Mouse (Mus musculus) kidney, embryonic 16.5 days (tissue): ENCODE results near the gene Slc37a1. TPM values are rescaled to one million over a fixed set of nuclear protein-coding genes. Genes with fewer than 3 reads are reported as not detected.

ENCODE experiments used
- ATAC-seq: fragments of 200-750 bp; cut with Nextera tagmentation; 2 replicates; pipeline ENCODE4 v1.8.0; 2017; ENCODE audit warnings: moderate TSS enrichment; ENCODE audit not compliant: low FRiP score, low TSS enrichment
- H3K27ac ChIP-seq: fragments of 300-500 bp; sonication (generic); 2 replicates; pipeline ENCODE4 v1.5.1; 2014; ENCODE audit warnings: low read length
- H3K27me3 ChIP-seq: fragments of 300-500 bp; sonication (generic); 2 replicates; pipeline ENCODE4 v1.6.1; 2014; ENCODE audit warnings: low read length, control low read depth, mixed read lengths; ENCODE audit not compliant: insufficient read depth
- H3K36me3 ChIP-seq: fragments of 300-500 bp; sonication (generic); 2 replicates; pipeline ENCODE4 v1.6.1; 2014; ENCODE audit warnings: low read length, control low read depth, mixed read lengths; ENCODE audit not compliant: insufficient read depth
- H3K4me1 ChIP-seq: fragments of 300-500 bp; sonication (generic); 2 replicates; pipeline ENCODE4 v1.6.1; 2014; ENCODE audit warnings: low read length, control low read depth, mixed read lengths; ENCODE audit not compliant: insufficient read depth
- H3K4me2 ChIP-seq: fragments of 300-500 bp; sonication (generic); replicated peaks from 2 replicates; pipeline ENCODE4 v1.6.1; 2014; ENCODE audit warnings: low read depth, low read length
- H3K4me3 ChIP-seq: fragments of 300-500 bp; sonication (generic); 2 replicates; pipeline ENCODE4 v1.5.1; 2014; ENCODE audit warnings: mild to moderate bottlenecking, low read length
- H3K9ac ChIP-seq: fragments of 300-500 bp; sonication (generic); replicated peaks from 2 replicates; pipeline ENCODE4 v1.6.1; 2014; ENCODE audit warnings: low read length
- H3K9me3 ChIP-seq: fragments of 300-500 bp; sonication (generic); 2 replicates; pipeline ENCODE4 v1.6.1; 2016; ENCODE audit warnings: low read length, control low read depth
- WGBS: fragments of 180-500 bp; shearing (Covaris S2); extraction: QIAGEN DNeasy Blood & Tissue Kit; methylation state at CpG from one replicate; pipeline ENCODE4 v1.1.7; 2014; 5-methylcytosine and 5-hydroxymethylcytosine counted together
- polyA plus RNA-seq: library from polyadenylated mRNA; unstranded; fragments of >200 nt; fragmentation: Nextera tagmentation; extraction: Ambion mirVana; gene quantifications from 2 replicates; pipeline ENCODE4 v1.2.1, GENCODE M21; 2015

Slc37a1 gene
- polyA plus RNA-seq, 1 experiment from 2014 or later, result 2.8 TPM

DNA sequence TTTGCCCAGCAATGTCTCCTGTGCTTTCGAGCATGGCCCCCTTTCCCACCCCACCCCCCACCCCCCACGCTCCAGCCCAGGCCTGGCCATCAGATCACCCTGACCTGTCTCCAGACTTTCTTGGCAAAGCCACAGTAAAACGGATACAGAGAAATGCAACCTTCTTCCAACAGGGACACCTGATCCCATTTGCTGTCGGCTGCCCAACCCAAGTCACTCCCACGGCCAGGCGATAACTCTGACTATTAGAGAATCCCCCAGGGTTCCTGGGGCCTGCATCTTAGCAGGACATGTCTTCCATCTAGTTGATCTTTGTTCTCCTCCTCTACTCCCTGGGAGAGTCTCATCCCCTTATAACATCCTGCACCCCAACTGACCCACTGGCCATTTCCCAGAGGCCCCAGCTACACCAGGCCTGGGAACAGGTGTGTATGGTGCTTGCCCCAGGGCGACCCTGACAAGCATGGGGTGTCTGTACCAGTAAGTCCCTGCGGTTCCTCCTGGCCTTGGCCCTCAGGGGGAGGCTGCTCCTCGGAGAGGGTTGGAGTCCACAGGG is 28.2 kb upstream of the Slc37a1 start:
- no peaks in the 10 kb centered on the region for H3K9me3 ChIP-seq
- H3K36me3 ChIP-seq, result no peaks in the 10 kb centered on the region
- peak; percentile 33; the same call in 1 of the 2 replicates for ATAC-seq
- no peaks in the 10 kb centered on the region for H3K27me3 ChIP-seq
- no peaks in the 10 kb centered on the region; the same call in 1 of the 2 replicates for H3K4me1 ChIP-seq
- H3K9ac ChIP-seq, result no peak overlapping the region
- no peak overlapping the region for H3K27ac ChIP-seq
- no peak overlapping the region for H3K4me2 ChIP-seq
- H3K4me3 ChIP-seq, result no peak overlapping the region
- 43% methylated on average over 9 of the region's 9 CpGs for WGBS

GRCm38 (mm10) chr17:31259145-31259544 is 27.4 kb upstream of the Slc37a1 start:
- no peak overlapping the region for H3K4me2 ChIP-seq
- no peak overlapping the region for H3K4me3 ChIP-seq
- WGBS, result 71% methylated on average over 4 of the region's 4 CpGs
- H3K9ac ChIP-seq, result no peak overlapping the region
- no peak for ATAC-seq
- no peaks in the 10 kb centered on the region; the same call in 1 of the 2 replicates for H3K4me1 ChIP-seq
- no peak overlapping the region for H3K27ac ChIP-seq
- H3K36me3 ChIP-seq, result no peaks in the 10 kb centered on the region
- H3K9me3 ChIP-seq, result no peaks in the 10 kb centered on the region
- no peaks in the 10 kb centered on the region for H3K27me3 ChIP-seq

- Histone ChIP-seq H3K27me3 (no peaks in the 10 kb centered on the region), H3K27ac (no peak overlapping the region), H3K36me3 (no peaks in the 10 kb centered on the region), H3K4me3 (no peak overlapping the region), H3K9ac (no peak overlapping the region), H3K4me1 (peaks cover 2% of the 10 kb centered on the region), H3K4me2 (no peak overlapping the region), H3K9me3 (no peaks in the 10 kb centered on the region)
- WGBS, result 79% methylated on average over 4 of the region's 4 CpGs
- no peak for ATAC-seq
Observed at GRCm38 (mm10) chr17:31259825-31260224, 26.8 kb upstream of the Slc37a1 start.

- no peak overlapping the region for H3K4me2 ChIP-seq
- H3K4me1 ChIP-seq, result peaks cover 6% of the 10 kb centered on the region
- no peak for ATAC-seq
- H3K36me3 ChIP-seq, result no peaks in the 10 kb centered on the region
- H3K27ac ChIP-seq, result no peak overlapping the region
- no peaks in the 10 kb centered on the region for H3K9me3 ChIP-seq
- no peak overlapping the region for H3K4me3 ChIP-seq
- H3K9ac ChIP-seq, result no peak overlapping the region
- 55% methylated on average over 7 of the region's 7 CpGs for WGBS
- H3K27me3 ChIP-seq, result no peaks in the 10 kb centered on the region
Observed at GRCm38 (mm10) chr17:31260430-31260829, 26.2 kb upstream of the Slc37a1 start.

DNA sequence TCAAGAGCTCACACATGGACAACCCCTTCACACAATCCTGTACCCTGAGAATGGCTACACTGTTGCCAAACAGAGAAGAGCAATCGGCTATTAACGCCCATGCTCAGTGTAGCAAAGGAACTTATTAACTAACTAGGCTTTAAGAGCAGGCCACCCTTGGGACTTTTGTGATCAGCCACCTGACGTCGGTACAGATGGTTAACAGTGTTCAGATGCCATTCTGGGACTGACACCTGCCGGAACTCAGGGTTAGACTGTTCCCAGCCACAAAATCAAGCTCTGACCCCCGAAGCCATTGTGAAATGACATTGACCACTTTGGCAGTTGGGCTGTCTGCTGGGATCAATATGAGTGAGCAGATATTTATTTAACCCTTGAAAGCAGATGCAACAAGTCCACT is 25.2 kb upstream of the Slc37a1 start:
- no peak overlapping the region for H3K4me2 ChIP-seq
- H3K9ac ChIP-seq, result no peak overlapping the region
- H3K4me1 ChIP-seq, result peaks cover 6% of the 10 kb centered on the region
- WGBS, result 73% methylated on average over 6 of the region's 6 CpGs
- H3K27ac ChIP-seq, result no peak overlapping the region
- H3K27me3 ChIP-seq, result no peaks in the 10 kb centered on the region
- H3K4me3 ChIP-seq, result no peak overlapping the region
- no peak for ATAC-seq
- no peaks in the 10 kb centered on the region for H3K9me3 ChIP-seq
- no peaks in the 10 kb centered on the region for H3K36me3 ChIP-seq

- ATAC-seq, result no peak
- 52% methylated on average over 5 of the region's 5 CpGs for WGBS
Observed at GRCm38 (mm10) chr17:31262715-31263114, 23.9 kb upstream of the Slc37a1 start.

DNA sequence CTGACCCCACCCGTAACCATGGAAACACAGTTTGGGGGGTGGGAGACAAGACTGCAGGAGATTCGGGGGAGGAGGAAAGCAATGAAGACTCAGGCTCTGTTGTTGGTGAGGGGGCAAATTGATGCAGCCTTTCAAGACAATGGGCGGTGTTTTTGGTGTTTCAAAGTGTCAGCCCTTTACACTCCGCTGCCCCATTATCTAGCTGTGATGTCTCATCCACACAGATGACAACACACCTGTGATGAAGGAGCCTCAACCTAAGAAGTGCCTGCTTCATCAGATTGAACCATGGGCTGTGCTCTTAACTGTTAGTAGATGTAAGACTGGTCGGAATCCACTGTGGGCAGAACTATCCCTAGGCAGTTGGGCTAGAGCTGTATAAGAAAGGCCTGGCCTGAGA is 22.8 kb upstream of the Slc37a1 start:
- no peak overlapping the region for H3K4me2 ChIP-seq
- H3K27me3 ChIP-seq, result no peaks in the 10 kb centered on the region
- H3K9me3 ChIP-seq, result no peaks in the 10 kb centered on the region
- no peak for ATAC-seq
- no peak overlapping the region for H3K9ac ChIP-seq
- peaks cover 6% of the 10 kb centered on the region for H3K4me1 ChIP-seq
- no peaks in the 10 kb centered on the region for H3K36me3 ChIP-seq
- no peak overlapping the region for H3K27ac ChIP-seq
- no peak overlapping the region for H3K4me3 ChIP-seq
- 88% methylated on average over 5 of the region's 5 CpGs for WGBS

More at GRCm38 (mm10) chr17:31262715-31263114, 23.9 kb upstream of the Slc37a1 start:
- no peak overlapping the region for H3K9ac ChIP-seq
- no peak overlapping the region for H3K4me2 ChIP-seq
- H3K27me3 ChIP-seq, result no peaks in the 10 kb centered on the region
- H3K9me3 ChIP-seq, result no peaks in the 10 kb centered on the region
- H3K4me3 ChIP-seq, result no peak overlapping the region
- H3K4me1 ChIP-seq, result peaks cover 6% of the 10 kb centered on the region
- no peak overlapping the region for H3K27ac ChIP-seq
- H3K36me3 ChIP-seq, result no peaks in the 10 kb centered on the region

DNA sequence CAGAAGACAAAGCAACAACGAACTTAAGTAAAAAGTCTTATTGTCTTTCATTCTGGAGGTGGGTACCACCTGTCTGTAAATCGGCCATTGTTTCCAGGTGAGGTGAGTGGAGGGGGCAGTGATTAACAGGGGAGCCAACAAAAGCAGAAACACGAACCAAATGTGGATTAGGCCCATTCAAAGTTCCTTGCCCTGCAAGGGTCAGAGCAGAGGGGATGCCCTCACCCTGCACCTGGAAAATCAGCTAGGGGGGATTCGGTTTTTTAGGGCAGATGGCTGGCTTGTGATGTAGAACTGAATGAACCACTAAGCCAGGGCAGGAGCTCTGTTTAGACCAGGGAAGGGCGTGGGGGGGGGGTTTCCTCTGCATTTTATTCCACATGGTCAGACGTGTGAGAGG is 22.2 kb upstream of the Slc37a1 start:
- Histone ChIP-seq H3K9me3 (no peaks in the 10 kb centered on the region), H3K9ac (no peak overlapping the region), H3K4me2 (no peak overlapping the region), H3K36me3 (no peaks in the 10 kb centered on the region), H3K27ac (no peak overlapping the region), H3K4me1 (peaks cover 6% of the 10 kb centered on the region), H3K4me3 (no peak overlapping the region), H3K27me3 (no peaks in the 10 kb centered on the region)
- WGBS, result 52% methylated on average over 6 of the region's 6 CpGs
- ATAC-seq, result no peak

DNA sequence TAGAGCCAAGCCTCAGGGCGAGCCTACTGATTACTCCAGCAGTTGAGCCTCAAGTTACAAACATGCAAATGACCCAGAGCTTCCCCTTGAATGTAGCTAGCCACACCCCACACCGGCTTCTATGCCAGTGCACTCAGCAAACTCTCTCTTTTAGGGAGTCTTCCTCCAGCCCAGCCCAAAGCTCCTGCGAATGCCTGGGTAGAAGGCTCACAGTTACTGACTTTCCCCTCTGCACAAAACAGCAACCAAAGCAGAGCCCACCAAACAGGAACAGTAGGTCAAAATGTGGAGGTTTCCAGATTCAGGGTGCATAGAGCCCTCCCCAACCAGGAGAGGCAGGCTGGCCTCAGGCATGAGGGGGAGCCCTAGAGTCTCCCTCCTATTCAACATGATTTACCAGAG is 21.4 kb upstream of the Slc37a1 start:
- no peak for ATAC-seq
- Histone ChIP-seq H3K4me2 (no peak overlapping the region), H3K27me3 (no peaks in the 10 kb centered on the region), H3K4me3 (no peak overlapping the region), H3K4me1 (peaks cover 6% of the 10 kb centered on the region), H3K9ac (no peak overlapping the region), H3K27ac (no peak overlapping the region), H3K9me3 (no peaks in the 10 kb centered on the region), H3K36me3 (no peaks in the 10 kb centered on the region)
- 10% methylated on average over 3 of the region's 3 CpGs for WGBS

DNA sequence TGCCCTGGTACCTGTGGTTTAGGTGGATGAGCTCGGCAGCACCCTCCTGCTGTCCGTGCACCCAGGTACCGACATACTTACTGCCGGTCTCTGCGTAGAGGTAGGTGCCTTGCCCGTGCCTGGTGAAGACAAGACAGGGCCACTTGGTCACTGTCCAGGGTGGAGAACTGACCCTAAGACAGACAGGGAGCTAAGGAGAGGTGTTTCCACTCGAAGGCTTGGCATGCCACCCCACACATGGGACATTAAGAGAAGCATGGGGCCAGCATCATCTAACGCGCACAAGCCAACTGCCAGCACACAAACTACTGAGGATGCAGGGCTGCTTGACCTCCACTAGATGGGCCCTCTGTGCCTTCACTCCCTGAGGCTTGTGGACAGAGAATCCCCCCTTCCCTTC is 20.8 kb upstream of the Slc37a1 start:
- Histone ChIP-seq H3K36me3 (no peaks in the 10 kb centered on the region), H3K4me1 (peaks cover 6% of the 10 kb centered on the region), H3K9me3 (no peaks in the 10 kb centered on the region), H3K27me3 (no peaks in the 10 kb centered on the region), H3K27ac (no peak overlapping the region), H3K9ac (no peak overlapping the region), H3K4me3 (no peak overlapping the region), H3K4me2 (no peak overlapping the region)
- 89% methylated on average over 9 of the region's 9 CpGs for WGBS
- ATAC-seq, result no peak
